Mouse (Mus musculus): ENCODE results near the gene Zfp652.

DNA sequence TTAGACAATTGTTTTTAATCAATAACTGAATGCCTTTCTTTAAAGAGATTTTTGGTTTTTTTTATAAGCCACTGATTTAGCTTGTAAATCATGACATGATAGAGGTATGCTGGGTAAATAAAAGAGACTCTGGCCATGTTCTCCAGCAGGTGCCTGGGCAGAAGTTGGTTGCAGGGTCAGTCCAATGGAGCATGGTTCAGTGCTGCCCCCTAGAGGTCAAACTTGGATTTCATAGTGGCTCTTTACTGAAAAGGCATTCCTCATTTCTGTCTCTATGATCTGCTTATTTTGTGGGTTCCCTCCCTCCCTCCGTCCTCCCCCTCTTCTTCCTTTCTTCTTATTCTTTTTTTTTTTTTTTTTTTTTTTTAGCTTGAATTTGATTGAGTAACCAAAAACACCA lies 38.5 kb downstream of the Zfp652 start:
- TF ChIP-seq GATA1 (IDR thresholded peaks at IDR 0.05; ENCODE audit: borderline replicate concordance, low read length) = no peak
- TF ChIP-seq FLI1 (IDR thresholded peaks at IDR 0.05; ENCODE audit: low read length) = no peak

Measured in megakaryocyte, embryonic 14.5 days (primary cell).